Mouse (Mus musculus): ENCODE measurements around the gene Tmem161a. TPM values are rescaled to one million over a fixed set of nuclear protein-coding genes. Genes with fewer than 3 reads are reported as not detected.
A peak's percentile ranks its signal among the peaks of the same experiment; 100 is the strongest.

Tmem161a gene
- total and polyA plus RNA-seq, 2 experiments: 20.4 to 60.4 TPM

DNA sequence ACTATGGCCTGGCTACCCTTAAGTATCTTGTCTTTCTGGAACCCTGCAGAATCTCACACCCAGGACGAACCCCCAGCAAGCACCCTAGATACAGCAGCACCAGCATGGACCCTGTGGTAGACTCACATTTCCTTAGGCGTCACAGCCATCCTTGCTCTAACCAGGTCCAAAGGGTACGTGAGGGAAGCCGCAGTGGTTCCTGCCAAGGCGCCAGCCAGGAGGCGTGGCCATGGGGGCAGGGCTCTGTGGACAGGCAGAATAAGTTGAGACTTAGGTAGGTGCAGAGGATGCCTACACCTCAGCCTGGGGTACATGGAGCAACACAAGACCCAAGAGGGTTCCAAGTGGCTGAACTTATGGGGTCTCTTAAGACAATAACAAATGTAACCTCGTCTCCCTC is 16.6 kb downstream of the Tmem161a start:
- Histone ChIP-seq H3K79me2 (ENCODE audit: control insufficient read depth, insufficient read depth, low read length) (peaks cover 15% of the 10 kb centered on the region; the same call in 1 of the 2 replicates), H3K36me3 (ENCODE audit: control insufficient read depth, insufficient read depth, low read length) (peaks cover 26% of the 10 kb centered on the region; the same call in 1 of the 2 replicates), H3K4me3 (ENCODE audit: insufficient read depth, low read depth, low read length) (no peak overlapping the region), H3K27ac (replicated peaks; ENCODE audit: insufficient read depth, low read depth, low read length) (peak overlapping the region; percentile 56), H3K4me1 (ENCODE audit: control insufficient read depth, insufficient read depth, low read length) (peaks cover 17% of the 10 kb centered on the region), H3K9ac (ENCODE audit: low read depth, low read length) (0 out of 2 replicates have a peak overlapping the region, but pooled peaks have one; percentile 17), H3K27me3 (ENCODE audit: control insufficient read depth, insufficient read depth, low read length) (no peaks in the 10 kb centered on the region)
- peak; percentile 86 for DNase-seq (ENCODE audit: extremely low read depth, low read depth, low spot score)
- WGBS: 29% methylated on average over 7 of the region's 7 CpGs
- TF ChIP-seq POLR2A (IDR thresholded peaks at IDR 0.05; ENCODE audit: extremely low read depth, insufficient read depth, low read length) (no peak), CTCF (IDR thresholded peaks at IDR 0.05; ENCODE audit: low read depth, low read length) (no peak)

DNA sequence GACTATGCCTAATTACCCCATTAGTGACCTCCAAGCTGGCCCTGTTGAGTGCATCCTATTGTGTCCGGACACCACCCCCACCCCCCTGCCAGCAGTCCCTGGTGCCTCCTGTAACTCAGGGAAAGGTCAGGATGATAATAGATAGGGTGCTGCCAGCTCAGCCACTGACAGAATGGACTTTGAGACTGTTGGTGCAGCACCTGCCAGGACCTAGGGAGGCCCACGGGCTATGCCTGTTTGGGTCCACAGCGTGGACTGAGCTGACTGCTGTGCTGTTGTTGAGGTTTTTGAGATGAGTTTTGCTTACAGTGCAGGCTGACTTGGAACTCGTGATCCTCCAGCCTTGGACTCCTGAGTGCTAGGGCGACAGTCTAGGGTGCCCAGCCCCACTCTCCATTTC is 21.1 kb downstream of the Tmem161a start:
- Histone ChIP-seq H3K9ac (ENCODE audit: low read depth, low read length) (no peak overlapping the region), H3K27ac (replicated peaks; ENCODE audit: insufficient read depth, low read depth, low read length) (peak overlapping the region; percentile 81), H3K27me3 (ENCODE audit: control insufficient read depth, insufficient read depth, low read length) (no peaks in the 10 kb centered on the region), H3K4me1 (ENCODE audit: control insufficient read depth, insufficient read depth, low read length) (peaks cover 43% of the 10 kb centered on the region), H3K4me3 (ENCODE audit: insufficient read depth, low read depth, low read length) (no peak overlapping the region), H3K36me3 (ENCODE audit: control insufficient read depth, insufficient read depth, low read length) (peaks cover 20% of the 10 kb centered on the region; the same call in 1 of the 2 replicates), H3K79me2 (ENCODE audit: control insufficient read depth, insufficient read depth, low read length) (peaks cover 18% of the 10 kb centered on the region; the same call in 1 of the 2 replicates)
- DNase-seq (ENCODE audit: extremely low read depth, low read depth, low spot score): peak; percentile 97
- no peak for TF ChIP-seq POLR2A (IDR thresholded peaks at IDR 0.05; ENCODE audit: extremely low read depth, insufficient read depth, low read length)
- TF ChIP-seq CTCF (IDR thresholded peaks at IDR 0.05; ENCODE audit: low read depth, low read length): no peak
- 25% methylated on average over 5 of the region's 5 CpGs for WGBS

GRCm38 (mm10) chr8:70194191-70194590 is 22.0 kb downstream of the Tmem161a start:
- no peaks in the 10 kb centered on the region for H3K27me3 ChIP-seq (ENCODE audit: control insufficient read depth, insufficient read depth, low read length)
- TF ChIP-seq CTCF (IDR thresholded peaks at IDR 0.05; ENCODE audit: low read depth, low read length) (no peak), POLR2A (IDR thresholded peaks at IDR 0.05; ENCODE audit: extremely low read depth, insufficient read depth, low read length) (no peak)
- WGBS: 58% methylated on average over 3 of the region's 3 CpGs
- H3K4me3 ChIP-seq (ENCODE audit: insufficient read depth, low read depth, low read length): no peak overlapping the region
- peak overlapping the region; percentile 81 for H3K27ac ChIP-seq (replicated peaks; ENCODE audit: insufficient read depth, low read depth, low read length)
- DNase-seq (ENCODE audit: extremely low read depth, low read depth, low spot score): peak; percentile 92
- H3K9ac ChIP-seq (ENCODE audit: low read depth, low read length): no peak overlapping the region
- H3K4me1 ChIP-seq (ENCODE audit: control insufficient read depth, insufficient read depth, low read length): peaks cover 44% of the 10 kb centered on the region
- peaks cover 25% of the 10 kb centered on the region; the same call in 1 of the 2 replicates for H3K79me2 ChIP-seq (ENCODE audit: control insufficient read depth, insufficient read depth, low read length)
- H3K36me3 ChIP-seq (ENCODE audit: control insufficient read depth, insufficient read depth, low read length): peaks cover 18% of the 10 kb centered on the region; the same call in 1 of the 2 replicates

- Histone ChIP-seq H3K36me3 (ENCODE audit: control insufficient read depth, insufficient read depth, low read length) (peaks cover 18% of the 10 kb centered on the region; the same call in 1 of the 2 replicates), H3K27ac (replicated peaks; ENCODE audit: insufficient read depth, low read depth, low read length) (peak overlapping the region; percentile 21), H3K4me1 (ENCODE audit: control insufficient read depth, insufficient read depth, low read length) (peaks cover 58% of the 10 kb centered on the region), H3K9ac (ENCODE audit: low read depth, low read length) (no peak overlapping the region), H3K79me2 (ENCODE audit: control insufficient read depth, insufficient read depth, low read length) (peaks cover 32% of the 10 kb centered on the region; the same call in 1 of the 2 replicates), H3K27me3 (ENCODE audit: control insufficient read depth, insufficient read depth, low read length) (no peaks in the 10 kb centered on the region), H3K4me3 (ENCODE audit: insufficient read depth, low read depth, low read length) (no peak overlapping the region)
- WGBS: 74% methylated on average over 2 of the region's 2 CpGs
- no peak for TF ChIP-seq POLR2A (IDR thresholded peaks at IDR 0.05; ENCODE audit: extremely low read depth, insufficient read depth, low read length)
- no peak for TF ChIP-seq CTCF (IDR thresholded peaks at IDR 0.05; ENCODE audit: low read depth, low read length)
- DNase-seq (ENCODE audit: extremely low read depth, low read depth, low spot score): no peak
Observed at GRCm38 (mm10) chr8:70195762-70196161, 23.6 kb downstream of the Tmem161a start.

- peaks cover 73% of the 10 kb centered on the region for H3K4me1 ChIP-seq (ENCODE audit: control insufficient read depth, insufficient read depth, low read length)
- H3K4me3 ChIP-seq (ENCODE audit: insufficient read depth, low read depth, low read length): no peak overlapping the region
- H3K9ac ChIP-seq (ENCODE audit: low read depth, low read length): 0 out of 2 replicates have a peak overlapping the region, but pooled peaks have one; percentile 14
- peak; percentile 93 for DNase-seq (ENCODE audit: extremely low read depth, low read depth, low spot score)
- no peak for TF ChIP-seq POLR2A (IDR thresholded peaks at IDR 0.05; ENCODE audit: extremely low read depth, insufficient read depth, low read length)
- TF ChIP-seq CTCF (IDR thresholded peaks at IDR 0.05; ENCODE audit: low read depth, low read length): no peak
- 17% methylated on average over 7 of the region's 7 CpGs for WGBS
- peak overlapping the region; percentile 47 for H3K27ac ChIP-seq (replicated peaks; ENCODE audit: insufficient read depth, low read depth, low read length)
- H3K79me2 ChIP-seq (ENCODE audit: control insufficient read depth, insufficient read depth, low read length): peaks cover 32% of the 10 kb centered on the region; the same call in 1 of the 2 replicates
- H3K36me3 ChIP-seq (ENCODE audit: control insufficient read depth, insufficient read depth, low read length): peaks cover 3% of the 10 kb centered on the region; the same call in 1 of the 2 replicates
- H3K27me3 ChIP-seq (ENCODE audit: control insufficient read depth, insufficient read depth, low read length): no peaks in the 10 kb centered on the region
Observed at GRCm38 (mm10) chr8:70197603-70198002, 25.4 kb downstream of the Tmem161a start.

GRCm38 (mm10) chr8:70200098-70200681 is 28.0 kb downstream of the Tmem161a start:
- H3K27ac ChIP-seq (replicated peaks; ENCODE audit: insufficient read depth, low read depth, low read length): peak overlapping the region; percentile 57

More at GRCm38 (mm10) chr8:70200098-70200681, 28.0 kb downstream of the Tmem161a start:
- DNase-seq (ENCODE audit: extremely low read depth, low read depth, low spot score): peak; percentile 94
- Histone ChIP-seq H3K79me2 (ENCODE audit: control insufficient read depth, insufficient read depth, low read length) (peaks cover 49% of the 10 kb centered on the region; the same call in 1 of the 2 replicates), H3K36me3 (ENCODE audit: control insufficient read depth, insufficient read depth, low read length) (no peaks in the 10 kb centered on the region), H3K4me1 (ENCODE audit: control insufficient read depth, insufficient read depth, low read length) (peaks cover 63% of the 10 kb centered on the region), H3K4me3 (ENCODE audit: insufficient read depth, low read depth, low read length) (no peak overlapping the region), H3K9ac (ENCODE audit: low read depth, low read length) (0 out of 2 replicates have a peak overlapping the region, but pooled peaks have one; percentile 13), H3K27me3 (ENCODE audit: control insufficient read depth, insufficient read depth, low read length) (no peaks in the 10 kb centered on the region)
- 16% methylated on average over 5 of the region's 5 CpGs for WGBS
- TF ChIP-seq CTCF (IDR thresholded peaks at IDR 0.05; ENCODE audit: low read depth, low read length): peak; percentile 51
- TF ChIP-seq POLR2A (IDR thresholded peaks at IDR 0.05; ENCODE audit: extremely low read depth, insufficient read depth, low read length): no peak
